In the genomic region with DNA sequence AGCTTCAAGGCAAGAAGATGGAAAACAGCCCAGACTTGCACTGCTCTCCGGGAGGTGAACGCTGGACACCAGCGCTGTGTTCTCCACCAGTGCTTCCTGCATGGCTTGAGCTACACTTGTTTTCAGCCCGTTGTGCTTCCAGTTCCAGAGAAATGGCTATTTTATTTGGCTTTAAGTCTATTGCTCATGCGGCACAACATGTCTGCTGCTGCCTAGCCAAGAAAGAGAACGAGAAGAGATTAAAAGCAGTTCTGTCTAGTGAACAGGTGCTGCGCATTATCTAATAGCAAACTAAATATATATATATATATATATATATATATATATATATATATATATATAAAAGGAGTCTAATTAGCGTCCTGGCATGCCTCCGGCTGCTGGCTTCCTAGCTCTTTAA, we compare ENCODE assay signal across 21 mouse cellular contexts.
DNase-seq lines count a peak whose midpoint lies in the region; ATAC-seq lines count a peak whose summit lies in the region.
"Had no signal": no experiment of that assay in that cellular context is flagged by ENCODE, and none has a peak within 500 bp of the region (broad histone marks: within the 10 kb centered on the region; RNA-seq: fewer than 3 reads in every experiment).

No protein-coding gene starts in this region.

- peak; percentile 25 to 29 for DNase-seq in cerebellum, postnatal 10 days
- no peak for DNase-seq in frontal cortex, postnatal 14 days (ENCODE audit: low spot score in 2 of 2)
- DNase-seq in layer of hippocampus, postnatal 36 days = peak; percentile 13 to 32
- no peak for DNase-seq in layer of hippocampus, postnatal 25 days (ENCODE audit: extremely low spot score in 1 of 2, low spot score in 1 of 2)
- DNase-seq in right cerebral cortex, adult 2 months (ENCODE audit: low spot score in 2 of 2) = peak; percentile 23 to 49
- no peak for DNase-seq in right cerebral cortex, postnatal 4 days
- DNase-seq: adrenal gland, adult 2 months; adrenal gland, postnatal 36 days; cerebellum, adult 11 months; cerebellum, adult 9-10 months; embryo, embryonic 11 days; gastrocnemius, postnatal 14 days; kidney, adult 11 months; kidney, postnatal 14 days; retina, postnatal 1 day had no signal

- ATAC-seq in cerebellum, adult (ENCODE audit: insufficient number of reproducible peaks, low FRiP score, low TSS enrichment) = no peak
- ATAC-seq in frontal cortex, adult (ENCODE audit: low TSS enrichment) = 0 out of 2 replicates have a peak, but pooled peaks have one; percentile 33
- ATAC-seq: activated CD4-positive, CD25-positive, alpha-beta regulatory T cell, adult 4 months; forebrain, embryonic 16.5 days; inflammation-experienced regulatory T-cells, adult 6 months; midbrain, embryonic 15.5 days had no signal

Comparison
In these comparisons a context has a peak if more than half of its experiments do, and no peak if none do; other contexts are left out.
1. DNase-seq: peak in cerebellum, postnatal 10 days (2 of 2), layer of hippocampus, postnatal 36 days (2 of 2) and right cerebral cortex, adult 2 months (2 of 2); none in frontal cortex, postnatal 14 days (0 of 2), layer of hippocampus, postnatal 25 days (0 of 2) and right cerebral cortex, postnatal 4 days (single experiment).